Mouse (Mus musculus): ENCODE results near the gene Fkbp9.

Fkbp9 gene

DNA sequence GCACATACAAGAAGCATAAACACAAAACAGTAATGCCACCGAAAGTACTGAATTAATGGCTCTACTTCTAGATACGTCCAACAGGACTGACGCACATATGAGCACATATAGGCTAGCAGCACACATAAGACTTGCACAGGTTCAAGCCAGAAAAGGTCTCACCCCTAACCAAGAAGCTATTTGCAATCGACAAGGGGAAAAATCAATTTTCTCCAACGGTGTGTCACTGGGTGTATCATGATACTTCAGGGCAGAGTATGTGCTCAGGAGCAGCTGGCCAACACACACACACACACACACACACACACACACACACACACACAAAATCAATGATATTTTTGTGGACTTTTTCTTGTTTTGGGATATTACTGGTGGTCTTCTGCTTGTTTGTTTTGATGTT is 73.6 kb downstream of the Fkbp9 start:
- DNase-seq (ENCODE audit: low spot score in 2 of 2), result peak in 1 of 2 experiments; percentile 7

DNA sequence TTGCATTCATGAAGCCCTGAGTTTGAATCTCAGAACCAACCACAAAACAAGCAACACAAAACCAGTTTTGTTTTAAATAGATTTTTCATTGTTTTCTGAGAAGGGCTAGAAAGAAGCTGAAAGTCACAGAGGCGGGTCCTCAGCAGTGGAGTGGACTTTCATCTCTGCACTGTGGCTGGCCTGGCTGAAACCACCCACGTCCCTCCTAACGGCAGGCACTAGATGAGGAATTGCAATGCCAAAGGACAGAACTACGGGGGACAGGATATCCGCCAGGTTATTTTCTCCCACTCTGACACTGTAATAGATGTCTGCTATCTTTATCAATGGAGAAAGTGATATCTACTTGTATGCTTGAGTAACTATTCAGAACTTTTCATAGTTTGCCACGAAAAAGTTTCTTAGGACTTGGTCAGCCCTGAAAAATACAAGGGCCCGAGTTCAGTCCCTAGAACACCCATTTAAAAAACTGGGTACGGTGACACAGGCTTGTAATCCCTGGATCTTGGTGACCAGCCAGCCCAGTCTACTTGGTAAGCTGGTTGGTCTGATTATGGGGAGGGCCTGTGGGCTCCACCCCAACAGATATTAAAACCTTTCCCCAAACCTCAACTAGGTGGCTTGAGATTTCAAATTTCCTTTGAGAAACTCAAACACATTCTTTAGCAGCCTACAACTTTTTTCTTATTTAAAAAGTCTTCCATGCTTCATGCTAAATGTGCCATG is 74.4 kb downstream of the Fkbp9 start:
- DNase-seq (ENCODE audit: low spot score in 2 of 2), result peak; percentile 20 to 54

DNA sequence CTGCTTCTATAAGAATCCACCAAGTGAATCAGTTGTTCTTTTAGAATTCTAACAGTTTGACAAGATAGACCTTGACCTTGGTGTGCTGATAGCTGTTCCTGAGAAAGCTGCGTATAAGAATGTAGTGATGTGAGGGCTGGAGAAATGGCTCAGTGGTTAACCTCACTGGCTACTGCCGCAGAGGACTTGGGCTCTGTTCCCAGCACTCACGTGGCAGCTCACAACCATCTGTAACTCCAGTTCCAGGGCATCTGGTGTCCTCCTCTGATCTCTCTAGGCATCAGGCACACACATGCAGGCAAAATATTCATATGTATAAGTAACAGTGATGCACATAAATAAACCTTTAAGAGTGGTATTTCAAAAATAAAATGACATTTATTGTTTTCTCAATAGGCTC is 76.1 kb downstream of the Fkbp9 start:
- DNase-seq (ENCODE audit: low spot score in 2 of 2), result no peak

DNA sequence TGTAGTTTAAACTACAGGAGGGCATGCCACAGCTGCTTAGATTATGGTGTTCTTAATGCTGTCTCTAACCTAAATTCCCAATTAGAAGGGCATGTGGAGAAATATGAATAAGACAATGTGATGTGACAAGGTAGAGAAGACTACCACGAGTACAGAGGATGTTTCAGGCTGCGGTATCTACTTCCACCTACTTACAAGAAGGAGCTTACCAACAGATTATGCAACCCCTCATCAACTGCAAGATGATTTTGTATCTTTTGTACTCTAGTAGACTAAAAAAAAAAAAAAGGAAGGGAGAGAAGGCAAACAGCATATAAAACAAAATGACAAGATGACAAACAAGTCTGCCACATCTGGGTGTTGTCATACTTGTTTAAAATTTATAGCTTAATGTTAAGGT is 76.5 kb downstream of the Fkbp9 start:
- no peak for DNase-seq (ENCODE audit: low spot score in 2 of 2)

DNA sequence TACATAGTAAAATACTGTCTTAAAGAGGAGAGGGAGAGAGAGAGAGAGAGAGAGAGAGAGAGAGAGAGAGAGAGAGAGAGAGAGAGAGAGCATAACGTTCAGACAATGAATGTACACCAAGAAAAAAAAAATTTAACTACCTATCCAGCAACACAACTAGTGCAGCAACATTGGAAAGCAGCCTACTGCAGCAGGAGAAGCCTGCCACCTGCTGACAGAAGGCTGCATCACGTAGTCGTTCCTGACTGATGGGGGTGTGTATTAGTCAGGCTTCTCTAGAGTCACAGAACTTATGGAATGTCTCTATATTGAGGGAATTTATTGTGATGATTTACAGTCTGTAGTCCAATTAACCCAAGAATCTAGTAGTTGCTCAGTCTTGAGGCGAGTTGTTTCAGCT is 77.1 kb downstream of the Fkbp9 start:
- DNase-seq (ENCODE audit: low spot score in 2 of 2), result peak; percentile 75 to 86

DNA sequence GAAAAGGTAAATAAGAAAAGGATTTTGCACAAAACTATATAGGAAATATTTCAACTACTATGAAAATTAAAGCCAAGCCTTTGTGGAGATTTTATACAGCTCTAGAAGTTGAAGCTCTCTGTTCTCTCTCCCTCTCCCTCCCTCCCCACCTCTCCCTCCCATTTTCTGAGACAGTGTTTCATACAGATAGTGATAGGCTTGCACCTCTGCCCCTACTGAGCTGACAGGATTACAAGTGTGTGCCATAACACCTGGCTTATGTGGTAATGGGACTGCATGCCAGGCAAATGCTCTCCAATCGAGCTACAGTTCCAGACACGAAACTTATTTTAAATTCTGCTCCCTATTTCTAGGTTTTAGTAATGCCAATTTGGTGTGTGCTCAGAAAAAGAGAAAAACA is 79.1 kb downstream of the Fkbp9 start:
- peak in 1 of 2 experiments; percentile 41 for DNase-seq (ENCODE audit: low spot score in 2 of 2)

DNA sequence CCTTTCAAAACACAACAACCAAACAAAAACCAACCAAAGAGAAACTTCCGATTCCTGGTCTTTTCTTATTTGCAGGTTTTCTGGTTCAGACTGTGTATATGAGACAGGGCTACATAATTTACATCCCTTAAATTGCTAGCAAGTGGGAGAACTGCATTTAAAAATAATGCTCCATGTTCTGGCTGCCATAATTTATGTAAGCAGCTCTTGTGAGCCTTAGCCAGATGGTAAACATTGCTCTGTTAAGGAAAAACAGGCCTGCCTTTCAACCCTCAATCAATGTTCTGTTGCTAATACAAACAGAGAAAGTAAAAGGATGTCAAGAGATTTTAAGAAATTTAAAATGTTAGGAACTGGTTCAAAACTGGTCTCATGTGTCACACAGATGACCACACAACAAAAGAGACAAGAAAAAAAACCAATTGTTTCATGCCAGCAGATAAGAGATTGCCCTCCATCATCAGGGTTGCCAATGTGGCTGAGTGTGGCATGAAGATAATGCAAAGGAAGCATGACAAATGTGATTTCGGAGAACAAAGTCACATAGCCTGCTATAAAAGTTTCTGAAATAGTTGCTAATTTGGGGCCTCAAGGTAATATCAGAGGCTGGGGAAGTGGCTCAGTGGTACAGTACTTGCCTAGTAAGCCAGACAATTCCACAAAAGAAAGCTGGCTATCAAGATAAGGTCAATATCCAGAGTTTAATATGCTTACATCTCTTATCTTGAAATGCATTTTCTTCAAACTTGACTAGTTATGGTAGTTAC is 81.4 kb downstream of the Fkbp9 start:
- peak in 1 of 2 experiments; percentile 10 for DNase-seq (ENCODE audit: low spot score in 2 of 2)

DNA sequence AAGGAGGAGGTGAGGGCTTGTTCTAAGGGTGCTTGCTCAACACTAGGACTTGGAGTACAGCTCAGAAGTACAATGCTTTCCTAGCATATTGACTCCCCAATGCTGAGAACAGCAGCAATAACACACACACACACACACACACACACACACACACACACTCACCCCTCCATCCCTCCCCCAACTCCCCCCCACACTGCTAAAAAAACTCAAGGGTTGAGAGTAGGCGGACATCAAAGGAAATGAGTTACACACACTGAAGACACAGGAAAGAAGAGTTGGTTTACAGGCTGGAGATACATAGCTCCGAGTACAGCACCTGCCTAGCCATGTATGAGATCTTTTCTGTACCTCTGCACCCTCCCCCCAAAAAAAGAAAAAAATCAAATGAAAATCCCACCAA is 84.4 kb downstream of the Fkbp9 start:
- DNase-seq (ENCODE audit: low spot score in 2 of 2), result peak in 1 of 2 experiments; percentile 15

DNA sequence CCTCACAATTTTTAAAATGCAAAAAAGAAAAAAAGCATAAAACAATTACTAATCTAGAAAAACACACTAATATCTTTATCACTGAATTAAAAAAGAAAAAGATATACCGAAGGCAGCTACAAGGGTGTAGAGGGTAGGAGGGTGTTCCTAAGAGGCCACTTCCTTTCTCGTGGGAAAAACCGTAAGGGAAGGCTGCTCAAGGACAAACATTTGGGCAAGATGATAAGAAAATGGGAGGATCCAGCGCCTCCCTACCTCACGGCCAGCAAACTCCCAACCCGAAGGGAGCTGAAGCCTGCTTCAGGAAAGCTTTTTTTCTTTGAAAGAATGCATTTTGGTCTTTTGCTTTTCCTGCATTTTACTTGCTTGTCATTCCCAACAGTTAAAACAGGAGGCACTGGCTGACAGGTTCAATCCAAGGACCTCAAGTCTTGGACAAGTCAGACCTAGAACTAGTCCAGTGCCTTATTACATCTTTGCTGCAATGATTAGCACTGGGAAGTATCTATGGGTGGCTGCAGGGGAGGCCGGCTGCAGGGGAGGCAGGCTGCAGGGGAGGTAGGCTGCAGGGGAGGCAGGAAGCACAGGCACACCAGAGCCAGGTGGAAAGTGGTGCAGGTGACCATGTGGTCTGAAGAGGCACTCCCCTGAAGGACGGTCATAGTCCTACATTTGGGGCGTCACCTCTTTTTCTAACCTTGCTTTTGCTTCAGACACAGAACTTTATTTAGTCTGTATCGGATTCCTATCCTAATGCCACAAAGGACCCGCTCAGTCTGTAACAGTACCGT is 85.9 kb downstream of the Fkbp9 start:
- DNase-seq (ENCODE audit: low spot score in 2 of 2), result peak; percentile 52 to 55

DNA sequence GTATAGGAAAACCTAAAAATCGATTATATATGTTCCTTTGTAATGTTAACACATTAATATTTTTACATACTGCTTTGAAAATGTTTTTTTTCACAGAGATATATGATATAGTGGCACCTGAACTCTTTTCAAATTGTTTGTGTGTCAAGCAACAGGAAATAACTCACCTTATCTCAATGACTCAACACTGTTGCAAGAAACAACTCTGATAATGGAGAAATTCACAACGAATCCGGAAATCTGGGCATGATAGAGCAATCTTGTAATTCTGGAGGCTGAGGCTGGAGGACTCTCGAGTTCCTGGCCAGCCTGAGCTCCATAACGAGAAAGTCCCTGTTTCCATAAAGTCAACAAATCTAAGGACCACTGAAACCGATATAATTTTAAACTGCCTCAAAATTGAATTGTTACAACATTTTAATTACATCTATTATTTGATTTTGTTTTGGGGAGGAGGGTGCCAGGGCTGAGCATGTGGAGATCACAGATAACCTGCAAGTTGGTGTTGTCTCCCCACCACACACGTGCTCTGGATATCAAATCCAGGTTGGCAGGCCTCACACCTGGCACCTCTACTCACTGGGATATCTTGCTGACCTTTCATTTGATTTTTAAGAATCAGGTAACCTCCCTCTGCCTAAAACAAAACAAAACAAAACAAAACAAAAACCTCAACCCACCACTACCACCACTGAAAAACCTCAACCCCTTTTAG is 87.6 kb downstream of the Fkbp9 start:
- peak; percentile 21 to 27 for DNase-seq (ENCODE audit: low spot score in 2 of 2)

DNA sequence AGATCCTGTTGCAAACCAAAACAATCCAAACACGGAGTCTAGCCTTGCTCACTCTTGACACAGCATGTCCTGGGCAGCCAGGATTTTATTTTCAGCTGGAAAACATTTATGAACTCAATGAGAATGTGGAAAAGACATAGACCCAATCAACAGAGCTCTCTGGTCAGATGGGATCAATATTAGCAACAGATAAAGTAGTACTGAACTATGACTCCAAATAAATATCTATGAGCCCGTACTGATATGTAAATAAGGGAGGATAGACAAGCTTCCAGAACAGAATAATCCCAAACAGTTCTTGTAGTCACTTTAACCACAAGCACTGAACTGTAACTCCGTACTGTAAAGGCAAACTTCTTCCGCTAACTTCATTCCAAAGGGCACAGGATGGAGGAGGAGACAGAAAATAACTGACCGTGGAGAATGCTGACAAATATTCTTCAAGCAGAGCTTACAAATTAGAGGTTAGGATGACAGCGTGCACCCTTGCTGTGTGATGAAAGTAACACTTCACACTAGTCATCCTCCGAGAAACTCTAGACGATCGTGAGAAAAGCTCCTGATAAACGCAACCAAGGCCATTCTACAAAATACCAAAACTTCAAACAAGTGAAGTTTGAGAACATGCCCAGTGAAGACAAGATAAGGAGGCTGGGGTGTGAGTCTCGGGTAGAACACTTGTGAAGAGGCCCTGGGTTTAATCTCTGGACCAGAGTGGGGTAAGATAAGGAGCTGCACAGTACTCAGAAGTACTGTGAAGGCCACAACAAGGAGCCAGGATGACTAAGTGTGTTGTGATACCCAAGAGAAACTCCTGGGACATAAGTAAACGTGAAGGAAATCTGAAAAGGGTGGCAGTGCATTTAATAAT is 88.6 kb downstream of the Fkbp9 start:
- peak; percentile 25 to 43 for DNase-seq (ENCODE audit: low spot score in 2 of 2)

DNA sequence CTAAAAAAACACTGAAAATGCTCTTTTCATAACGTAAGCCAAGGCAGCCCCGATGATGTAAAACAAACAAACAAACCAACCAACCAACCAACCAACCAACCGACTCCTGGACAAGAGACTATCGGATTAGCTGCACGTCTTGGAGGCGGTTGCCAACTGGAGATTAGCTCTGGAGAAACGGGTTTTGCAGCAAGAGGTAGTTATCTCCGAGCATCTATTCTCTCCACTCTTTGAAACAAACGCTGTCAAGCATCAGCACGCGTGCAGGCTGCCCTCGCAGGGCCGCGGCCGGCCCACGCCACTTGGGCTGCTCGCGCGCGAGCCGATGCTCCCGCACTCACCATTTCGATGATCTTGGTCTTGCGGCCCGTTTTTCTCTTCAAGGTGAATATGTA is 91.5 kb downstream of the Fkbp9 start:
- peak in 1 of 2 experiments; percentile 62 for DNase-seq (ENCODE audit: low spot score in 2 of 2)

DNA sequence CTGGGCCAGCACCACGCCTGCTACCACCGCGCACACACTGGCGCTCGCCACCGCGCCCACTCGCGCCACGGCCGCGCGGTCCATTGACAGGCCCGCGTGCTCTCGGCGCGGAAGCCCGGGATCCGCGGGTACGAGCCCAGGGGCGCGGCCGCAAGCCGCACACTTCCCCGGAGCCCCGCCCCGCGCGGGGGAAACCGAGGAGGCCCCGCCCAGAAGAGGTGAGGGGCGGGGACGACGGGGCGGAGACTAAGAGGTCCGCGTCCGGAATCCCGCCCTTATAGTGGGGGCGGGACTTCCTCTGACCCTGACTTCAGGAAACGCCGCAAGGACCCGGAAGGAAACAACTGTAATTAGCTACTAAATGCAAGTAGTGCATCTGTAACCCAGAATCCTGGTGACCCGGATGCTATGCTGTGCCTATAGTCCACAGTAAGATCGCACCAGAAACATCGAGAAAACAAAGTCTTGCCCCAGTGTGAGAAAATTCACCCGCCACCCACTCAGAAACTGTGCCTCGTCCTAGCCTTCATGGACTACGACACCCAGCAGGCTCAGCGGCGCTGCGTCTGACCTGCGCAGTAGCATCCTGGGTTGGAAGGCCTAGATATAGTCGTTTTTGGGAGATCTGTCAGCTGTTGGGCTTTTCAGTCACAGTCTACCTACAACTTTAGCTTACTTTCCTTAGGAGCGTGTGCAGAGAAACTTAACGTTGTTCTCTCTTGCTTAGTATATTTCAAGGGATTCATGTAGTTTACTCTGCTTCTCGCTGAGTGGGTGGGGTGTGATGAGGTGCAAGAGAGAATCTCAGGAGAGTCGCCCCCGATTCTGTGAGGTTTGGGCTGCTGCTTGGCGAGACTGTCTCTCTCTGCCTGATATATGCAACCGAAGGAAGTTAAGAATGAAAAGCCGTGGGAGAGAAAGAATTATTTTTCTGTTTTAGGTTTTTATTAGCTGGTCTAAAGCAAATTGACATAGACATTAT is 92.2 kb downstream of the Fkbp9 start, which contains the start of the genes Nt5c3 and Vmn1r4:
Gene Nt5c3 (minus strand): TSS at position 207 of the 982 bp plus-strand sequence.
Gene Vmn1r4 (plus strand): TSS at position 290 of the 982 bp plus-strand sequence.
- DNase-seq (ENCODE audit: low spot score in 2 of 2), result peak; percentile 91 to 97

Data from spleen, postnatal 10 days (tissue).